Mouse (Mus musculus) urinary bladder, postnatal 36 days (tissue): ENCODE results near the gene Bbs9.
"Not testable (repeated sequence)": the region's sequence is repeated elsewhere in the genome, so short reads cannot be mapped to it uniquely, and the experiment has no call there.

ENCODE experiments used
- DNase-seq, 2 experiments: peaks; one replicate each; pipeline ENCODE4 v3.0.0; 2022; ENCODE audit warnings: low spot score in 2 of 2, mixed read lengths in 1 of 2

Bbs9 gene

DNA sequence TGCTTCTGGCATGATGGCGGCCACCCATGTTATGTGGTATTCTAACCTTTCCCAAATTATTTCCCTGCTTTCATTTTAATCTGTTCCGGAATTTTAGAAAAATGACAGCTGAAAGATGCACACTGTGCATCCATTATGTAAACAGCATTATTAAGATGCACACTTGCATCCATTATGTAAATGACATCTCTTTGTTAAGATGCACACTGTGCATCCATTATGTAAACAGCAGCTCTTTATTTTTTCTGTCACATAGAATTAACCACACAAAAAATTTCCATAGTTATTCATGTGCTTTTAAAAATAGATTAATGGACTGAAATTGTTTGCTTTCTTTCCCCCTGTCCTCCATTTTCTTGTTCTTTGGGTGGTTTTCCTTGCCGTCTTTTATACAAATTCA is 373.3 kb downstream of the Bbs9 start:
- DNase-seq = no peak

DNA sequence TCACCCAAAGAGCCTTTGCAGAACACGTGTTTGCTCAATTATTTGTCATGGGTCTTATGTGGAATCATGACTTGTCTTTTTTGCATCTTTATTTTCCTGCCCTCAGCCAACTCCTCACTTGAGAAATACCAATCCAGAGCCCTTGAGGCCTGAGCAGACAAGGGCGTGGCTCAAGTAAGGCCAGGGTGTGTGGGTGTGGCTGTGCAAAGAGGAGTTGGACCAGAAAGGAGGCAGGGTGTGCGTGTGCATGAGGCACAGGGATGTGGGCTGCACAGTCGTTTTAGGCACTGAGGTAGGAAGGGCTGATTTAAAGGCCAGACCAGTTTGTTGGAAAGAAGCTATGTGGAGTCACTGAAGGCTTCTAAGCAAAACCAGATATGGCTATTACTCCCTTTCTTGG is 373.7 kb downstream of the Bbs9 start:
- DNase-seq = no peak

DNA sequence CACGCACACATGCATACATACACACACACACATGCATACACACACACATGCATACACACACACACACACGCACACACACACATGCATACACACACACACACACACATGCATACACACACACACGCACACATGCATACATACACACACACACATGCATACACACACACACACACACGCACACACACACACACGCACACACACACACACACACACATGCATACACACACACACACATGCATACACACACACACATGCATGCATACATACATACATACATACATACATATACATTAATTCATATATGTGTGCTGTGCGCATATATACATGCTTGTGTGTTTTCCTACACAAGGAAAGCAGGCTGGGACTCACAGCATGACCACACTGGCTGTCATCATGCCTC is 393.6 kb downstream of the Bbs9 start:
- not testable (repeated sequence) for DNase-seq

DNA sequence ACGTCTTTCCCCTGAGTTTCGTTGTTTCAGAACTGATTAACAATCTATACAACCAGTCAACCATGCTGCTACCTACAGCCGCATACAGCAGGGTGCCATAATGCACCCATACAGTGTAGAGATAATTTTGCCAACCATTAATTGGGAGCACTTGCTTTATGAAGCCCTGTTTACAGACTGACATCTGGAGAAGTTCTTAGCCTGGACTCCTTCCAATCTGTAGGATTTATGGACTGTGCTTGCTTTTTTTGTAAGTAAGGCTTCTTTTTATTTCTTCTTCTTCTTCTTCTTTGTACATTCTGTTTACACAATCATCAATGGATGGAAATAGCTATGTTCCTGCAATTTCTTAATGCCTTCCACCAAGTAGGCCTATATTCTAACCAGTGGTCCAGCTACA is 395.1 kb downstream of the Bbs9 start:
- no peak for DNase-seq

DNA sequence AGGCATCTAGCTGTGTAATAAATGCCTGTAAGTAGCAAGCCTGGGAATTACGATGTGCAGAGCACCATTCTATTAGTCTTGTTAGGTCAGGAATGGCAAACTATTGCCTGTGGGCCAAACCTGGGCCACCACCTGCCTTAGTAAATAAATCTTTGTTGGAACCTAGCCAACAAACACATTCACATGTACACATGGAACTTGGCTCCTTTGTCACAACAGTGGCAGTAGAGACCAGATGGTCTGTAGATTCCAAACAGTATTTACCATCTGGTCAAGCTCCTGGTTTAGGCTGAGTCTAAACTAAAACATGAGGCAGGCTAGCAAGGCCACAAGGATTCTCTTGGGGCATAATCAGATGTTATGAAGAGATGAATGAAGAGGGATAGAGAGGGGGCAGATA is 399.7 kb downstream of the Bbs9 start:
- no peak for DNase-seq

DNA sequence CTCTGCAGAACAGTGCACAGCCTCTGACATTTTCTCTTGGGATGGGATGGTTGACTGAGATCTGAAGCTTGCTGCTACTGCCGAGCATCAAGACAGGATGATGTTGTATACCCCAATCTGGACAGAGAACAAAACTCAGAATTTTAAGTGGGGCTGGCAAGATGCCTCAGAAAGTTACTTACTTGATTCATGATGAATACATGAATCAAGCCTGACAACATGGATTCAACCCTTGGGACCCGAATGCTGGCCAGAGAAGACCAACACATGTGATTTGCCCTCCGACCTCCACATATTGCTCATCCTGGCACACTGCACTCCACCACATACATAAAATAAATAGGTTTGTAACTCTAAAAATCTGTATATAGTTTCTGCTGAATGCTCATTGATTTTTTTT is 403.8 kb downstream of the Bbs9 start:
- no peak for DNase-seq

DNA sequence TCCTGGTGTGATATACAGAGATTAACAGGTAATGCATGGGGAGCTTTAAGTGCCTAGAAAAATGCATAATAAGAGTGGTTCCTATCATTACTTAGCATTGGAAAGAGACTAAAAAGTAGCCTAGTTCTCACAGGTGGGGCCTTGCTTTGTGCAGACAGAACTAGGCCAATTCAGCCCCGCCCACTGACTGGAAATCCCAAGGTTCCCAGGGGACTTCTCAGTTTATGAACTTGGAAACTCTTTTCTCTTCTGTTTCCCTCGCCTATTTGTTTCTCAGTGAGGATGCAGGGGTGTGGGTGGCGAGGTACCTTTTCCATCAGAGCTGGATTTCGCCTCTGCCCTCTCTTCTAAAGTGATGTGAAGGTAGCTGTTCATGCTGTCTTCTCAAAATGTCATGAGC is 410.8 kb downstream of the Bbs9 start:
- DNase-seq = no peak

DNA sequence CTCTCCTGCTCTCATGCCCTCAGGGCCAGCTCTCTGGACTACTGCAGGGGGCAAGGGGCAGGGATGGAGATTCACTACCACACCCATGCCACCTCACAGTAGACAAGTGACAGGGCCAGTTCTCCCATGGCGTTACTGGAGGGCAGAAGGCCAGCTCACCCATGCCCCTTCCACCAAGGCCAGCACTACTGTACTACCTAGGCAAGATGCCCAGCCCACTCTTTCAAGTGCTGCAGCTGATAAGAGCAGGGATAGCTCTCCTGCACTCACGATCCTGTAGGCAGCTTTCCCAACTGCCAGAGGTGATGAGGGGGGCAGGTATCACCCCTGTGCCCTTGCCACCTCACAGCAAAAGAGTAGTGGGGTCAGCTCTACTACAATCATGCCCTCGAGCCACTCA is 429.9 kb downstream of the Bbs9 start:
- no peak for DNase-seq

DNA sequence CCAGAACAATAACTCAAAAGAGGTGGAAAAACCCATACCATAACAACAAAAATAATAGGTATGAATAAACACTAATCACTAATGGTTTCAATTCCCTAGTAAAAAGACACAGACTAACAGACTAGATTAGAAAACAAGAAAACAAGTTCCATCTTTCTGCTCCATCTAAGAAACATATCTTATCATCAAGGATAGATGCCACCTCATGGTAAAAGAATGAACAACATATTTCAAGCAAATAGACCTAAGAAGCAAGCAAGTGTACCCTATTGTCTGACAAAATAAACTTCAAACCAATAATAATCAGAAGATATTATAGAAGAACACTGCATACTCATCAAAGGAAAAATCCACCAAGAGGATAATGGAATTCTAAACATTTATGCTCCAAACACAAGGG is 441.3 kb downstream of the Bbs9 start:
- DNase-seq = no peak

DNA sequence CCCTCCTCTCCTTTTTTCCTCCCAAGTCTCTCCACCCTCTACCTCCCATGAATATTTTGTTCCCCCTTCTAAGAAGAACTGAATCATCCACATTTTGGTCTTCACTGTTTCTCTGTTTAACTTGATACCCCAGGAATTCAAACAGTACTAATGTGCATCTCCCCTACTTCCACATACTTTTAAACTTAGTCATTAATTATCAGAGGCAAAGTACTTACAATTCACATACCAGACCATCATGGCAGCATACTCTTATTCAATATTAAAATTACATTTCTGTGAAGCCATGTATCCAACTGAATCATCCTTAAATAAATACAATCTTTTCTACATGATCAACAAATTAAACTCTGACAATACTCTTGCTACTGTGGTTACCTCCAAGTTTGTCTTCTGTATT is 460.1 kb downstream of the Bbs9 start:
- no peak for DNase-seq
